Mouse (Mus musculus) heart, embryonic 13.5 days (tissue): ENCODE results near the gene Ralgps1. TPM values are rescaled to one million over a fixed set of nuclear protein-coding genes. Genes with fewer than 3 reads are reported as not detected.

Source experiments
- ATAC-seq: fragments of 200-750 bp; cut with Nextera tagmentation; 2 replicates; pipeline ENCODE4 v1.8.0; 2017; ENCODE audit warnings: moderate TSS enrichment; ENCODE audit not compliant: insufficient number of reproducible peaks, low FRiP score, low TSS enrichment; ENCODE audit errors: extremely low read depth
- H3K27ac ChIP-seq: fragments of 300-500 bp; sonication (generic); replicated peaks from 2 replicates; pipeline ENCODE4 v1.5.1; 2015; ENCODE audit warnings: moderate library complexity, mild to moderate bottlenecking, inconsistent platforms
- H3K27me3 ChIP-seq: fragments of 300-500 bp; sonication (generic); replicated peaks from 2 replicates; pipeline ENCODE4 v1.6.1; 2015; ENCODE audit warnings: mild to moderate bottlenecking, inconsistent platforms
- H3K36me3 ChIP-seq: fragments of 300-500 bp; sonication (generic); 2 replicates; pipeline ENCODE4 v1.6.1; 2015; ENCODE audit warnings: mild to moderate bottlenecking, inconsistent platforms
- H3K4me1 ChIP-seq: fragments of 300-500 bp; sonication (generic); 2 replicates; pipeline ENCODE4 v1.6.1; 2015; ENCODE audit warnings: inconsistent platforms
- H3K4me2 ChIP-seq: fragments of 300-500 bp; sonication (generic); 2 replicates; pipeline ENCODE4 v1.6.1; 2015; ENCODE audit warnings: inconsistent platforms, mild to moderate bottlenecking, moderate library complexity
- H3K4me3 ChIP-seq: fragments of 300-500 bp; sonication (generic); 2 replicates; pipeline ENCODE4 v1.5.1; 2015; ENCODE audit warnings: moderate library complexity, mild to moderate bottlenecking, inconsistent platforms
- H3K9ac ChIP-seq: fragments of 300-500 bp; sonication (generic); 2 replicates; pipeline ENCODE4 v1.6.1; 2015; ENCODE audit warnings: inconsistent platforms, mild to moderate bottlenecking, moderate library complexity
- H3K9me3 ChIP-seq: fragments of 300-500 bp; sonication (generic); 2 replicates; pipeline ENCODE4 v1.6.1; 2016; ENCODE audit warnings: inconsistent platforms
- WGBS: fragments of 180-500 bp; shearing (Covaris S2); methylation state at CpG from one replicate; pipeline ENCODE4 v1.1.7; 2015; ENCODE audit warnings: mixed read lengths; 5-methylcytosine and 5-hydroxymethylcytosine counted together
- polyA plus RNA-seq: library from polyadenylated mRNA; unstranded; fragments of >200 nt; fragmentation: Nextera tagmentation; extraction: Ambion mirVana; gene quantifications from 2 replicates; pipeline ENCODE4 v1.2.1, GENCODE M21; 2015

Gene Ralgps1
- polyA plus RNA-seq, 1 experiment from 2014 or later = 3.7 TPM

DNA sequence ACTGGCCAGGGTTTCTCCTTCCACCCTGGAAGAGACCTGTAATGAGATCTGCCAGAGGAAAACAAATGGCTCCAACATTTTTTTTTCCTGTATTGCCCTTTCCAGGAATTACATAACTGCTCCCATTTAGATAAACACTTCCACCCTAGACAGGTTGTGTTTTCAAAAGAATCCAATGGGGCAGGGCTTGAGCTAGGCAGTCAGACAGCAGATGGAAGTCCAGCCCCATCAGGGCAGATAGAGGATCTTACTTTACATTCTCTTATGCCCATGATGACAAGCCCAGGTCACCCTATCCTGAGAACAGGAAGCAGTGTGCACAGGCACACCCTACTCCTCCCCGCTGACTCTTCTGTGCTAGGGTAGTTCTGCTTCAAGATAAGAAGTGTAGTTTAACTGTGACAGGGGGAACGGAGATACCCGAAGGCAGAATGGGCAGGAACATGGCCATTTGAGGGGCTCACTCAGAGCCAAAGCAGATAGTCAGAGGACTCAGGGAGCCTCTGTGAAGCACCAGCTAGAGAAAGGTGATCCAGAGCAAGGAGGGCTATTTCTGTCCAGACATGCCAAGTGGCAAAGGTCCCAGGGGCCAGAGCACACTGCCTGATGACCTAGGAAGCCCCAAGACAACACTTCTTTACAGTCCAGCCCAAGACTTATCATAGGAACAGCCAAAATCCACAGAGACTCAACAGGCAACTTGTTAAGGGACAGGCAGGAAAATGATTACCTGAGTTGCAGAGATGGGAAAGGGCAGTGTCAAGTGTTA lies 114.3 kb downstream of the Ralgps1 start:
- H3K27me3 ChIP-seq = no peaks in the 10 kb centered on the region
- ATAC-seq = no peak
- H3K36me3 ChIP-seq = no peaks in the 10 kb centered on the region
- no peak overlapping the region for H3K4me3 ChIP-seq
- WGBS = 23% methylated on average over 3 of the region's 3 CpGs
- H3K4me1 ChIP-seq = peaks cover 58% of the 10 kb centered on the region
- H3K9ac ChIP-seq = no peak overlapping the region
- no peak overlapping the region for H3K4me2 ChIP-seq
- H3K27ac ChIP-seq = peak overlapping the region; percentile 0; the same call in 1 of the 2 replicates
- no peaks in the 10 kb centered on the region for H3K9me3 ChIP-seq

DNA sequence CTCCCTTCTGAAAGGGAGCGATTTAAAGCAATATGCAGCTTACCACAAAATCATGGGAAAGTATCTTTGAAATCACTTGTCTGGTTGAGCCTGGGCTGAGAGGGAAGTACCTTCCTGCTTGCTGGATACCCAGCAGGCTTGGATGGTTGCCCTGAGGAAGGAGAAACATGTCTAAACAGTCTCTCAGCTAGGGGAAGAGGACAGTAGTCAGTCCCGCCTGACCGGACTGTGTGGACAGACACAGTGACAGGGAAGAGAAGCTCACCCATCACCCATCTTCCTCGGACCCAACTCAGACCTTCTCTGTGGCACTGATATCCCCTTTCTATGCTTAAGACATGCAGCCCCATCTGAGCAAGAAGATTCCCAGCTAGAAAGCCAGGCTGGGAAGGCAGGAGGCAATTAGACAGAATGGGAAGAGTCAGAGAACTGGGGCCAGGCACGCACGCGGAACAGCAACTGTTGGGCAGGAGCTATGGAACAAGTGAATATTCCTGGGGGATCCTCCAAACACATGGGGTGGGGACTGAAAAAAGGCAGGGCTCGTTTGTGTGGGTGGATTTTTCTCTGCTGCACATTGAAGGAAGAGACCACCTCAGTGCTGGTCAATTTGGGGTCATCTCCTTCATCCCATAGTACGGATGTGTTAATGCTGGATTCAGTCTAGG lies 116.8 kb downstream of the Ralgps1 start:
- Histone ChIP-seq H3K27me3 (no peaks in the 10 kb centered on the region), H3K9me3 (no peaks in the 10 kb centered on the region), H3K36me3 (no peaks in the 10 kb centered on the region), H3K4me3 (no peak overlapping the region), H3K27ac (peak overlapping the region; percentile 91), H3K4me1 (peaks cover 75% of the 10 kb centered on the region), H3K4me2 (peak overlapping the region; percentile 46; the same call in 1 of the 2 replicates), H3K9ac (peak overlapping the region; percentile 59)
- ATAC-seq = no peak
- WGBS = 72% methylated on average over 9 of the region's 9 CpGs

DNA sequence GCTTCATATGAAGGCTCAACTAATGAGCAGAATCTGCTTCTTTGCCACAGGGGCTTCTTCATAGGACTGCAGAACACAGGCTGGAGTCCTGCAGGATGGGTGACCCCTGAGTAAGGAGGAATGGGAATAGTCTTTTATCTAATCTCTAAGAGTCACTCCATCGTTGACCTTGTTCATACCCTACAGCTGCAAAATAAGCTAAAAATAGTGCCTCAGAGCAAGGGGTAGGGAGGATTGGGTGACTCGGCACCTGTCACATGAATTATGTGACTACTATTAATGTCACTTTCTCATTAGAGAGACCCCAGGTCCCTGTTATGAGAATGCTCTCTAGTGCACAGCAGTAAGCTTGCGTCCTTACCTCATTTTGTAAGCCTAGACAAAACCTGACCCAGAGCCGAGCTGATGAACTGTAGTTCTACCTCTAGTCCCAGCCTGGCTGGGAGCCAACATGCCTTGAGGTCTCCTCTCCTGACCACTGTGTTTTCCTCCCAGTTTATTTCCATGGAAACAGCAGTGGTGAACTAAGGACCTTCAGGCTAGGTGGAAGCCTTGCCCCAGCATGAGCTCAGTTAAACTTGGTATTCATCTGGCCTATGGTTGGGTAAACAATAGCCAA lies 117.6 kb downstream of the Ralgps1 start:
- H3K9ac ChIP-seq = peak overlapping the region; percentile 64
- ATAC-seq = 0 out of 2 replicates have a peak, but pooled peaks have one; percentile 2
- no peaks in the 10 kb centered on the region for H3K36me3 ChIP-seq
- H3K27ac ChIP-seq = peak overlapping the region; percentile 91
- H3K27me3 ChIP-seq = no peaks in the 10 kb centered on the region
- H3K9me3 ChIP-seq = no peaks in the 10 kb centered on the region
- H3K4me1 ChIP-seq = peaks cover 81% of the 10 kb centered on the region
- WGBS = 13% methylated on average over 4 of the region's 4 CpGs
- H3K4me3 ChIP-seq = no peak overlapping the region
- peak overlapping the region; percentile 46 for H3K4me2 ChIP-seq

DNA sequence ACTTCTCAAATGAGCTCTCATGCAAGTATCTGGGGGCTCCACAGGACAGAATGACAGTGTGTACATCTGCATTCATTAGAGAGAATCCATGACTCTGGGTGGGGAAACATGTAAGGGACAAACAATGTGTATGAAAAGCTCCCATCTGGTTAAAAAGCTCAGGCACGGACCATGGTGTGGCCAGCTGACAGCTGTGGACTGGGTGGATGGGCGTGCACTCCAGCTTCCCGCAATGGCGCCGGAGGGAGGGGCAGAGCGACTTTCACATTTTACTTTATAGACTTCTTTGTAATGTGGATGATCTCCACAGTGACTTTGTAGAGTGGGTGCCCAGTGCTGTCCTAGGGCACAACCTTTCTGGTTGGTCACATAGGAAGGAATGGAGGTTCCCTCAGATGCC lies 118.5 kb downstream of the Ralgps1 start:
- Histone ChIP-seq H3K4me3 (no peak overlapping the region), H3K4me1 (peaks cover 81% of the 10 kb centered on the region), H3K4me2 (no peak overlapping the region), H3K9ac (no peak overlapping the region), H3K9me3 (no peaks in the 10 kb centered on the region), H3K27ac (peak overlapping the region; percentile 91), H3K36me3 (peaks cover 1% of the 10 kb centered on the region; the same call in 1 of the 2 replicates), H3K27me3 (no peaks in the 10 kb centered on the region)
- ATAC-seq = no peak
- WGBS = 84% methylated on average over 6 of the region's 6 CpGs

DNA sequence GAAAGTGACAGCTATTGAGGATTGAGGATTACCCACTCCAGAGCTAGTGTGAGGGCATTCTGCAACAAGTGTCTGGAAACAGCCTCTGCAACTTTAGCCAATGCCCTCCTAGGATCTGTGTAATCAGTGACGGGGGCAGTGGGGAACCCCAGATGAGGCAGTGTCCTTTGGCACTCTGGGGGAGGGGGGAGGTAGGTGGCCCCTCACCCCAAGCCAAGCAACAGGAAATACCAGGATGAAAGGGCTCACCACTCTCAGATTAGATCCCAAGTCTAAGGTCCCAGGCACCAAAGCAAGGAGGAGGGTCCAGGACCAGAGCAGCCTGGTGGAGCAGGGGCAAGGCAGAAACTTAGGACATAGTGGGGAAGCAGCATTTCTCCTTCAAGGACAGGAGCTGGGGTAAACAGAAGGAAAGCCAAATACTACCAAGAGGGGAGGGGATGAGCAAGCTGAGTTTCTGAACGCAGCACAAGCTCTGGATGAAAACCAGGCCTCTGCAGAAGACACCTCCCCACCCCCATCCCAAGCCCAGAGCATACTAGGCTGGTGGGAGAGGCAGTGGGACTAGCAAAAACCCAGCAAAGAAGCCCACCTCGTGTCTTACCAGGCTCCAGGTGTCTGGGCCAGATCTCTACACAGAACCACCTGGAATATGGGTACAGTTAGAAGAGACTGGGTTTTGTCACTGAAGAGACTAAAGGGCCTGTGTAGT lies 121.2 kb downstream of the Ralgps1 start:
- Histone ChIP-seq H3K9me3 (no peaks in the 10 kb centered on the region), H3K4me2 (no peak overlapping the region), H3K36me3 (peaks cover 20% of the 10 kb centered on the region), H3K4me3 (no peak overlapping the region), H3K4me1 (peaks cover 70% of the 10 kb centered on the region), H3K9ac (peak overlapping the region; percentile 66), H3K27me3 (no peaks in the 10 kb centered on the region), H3K27ac (peak overlapping the region; percentile 91)
- WGBS = 25% methylated on average over 3 of the region's 3 CpGs
- no peak for ATAC-seq

DNA sequence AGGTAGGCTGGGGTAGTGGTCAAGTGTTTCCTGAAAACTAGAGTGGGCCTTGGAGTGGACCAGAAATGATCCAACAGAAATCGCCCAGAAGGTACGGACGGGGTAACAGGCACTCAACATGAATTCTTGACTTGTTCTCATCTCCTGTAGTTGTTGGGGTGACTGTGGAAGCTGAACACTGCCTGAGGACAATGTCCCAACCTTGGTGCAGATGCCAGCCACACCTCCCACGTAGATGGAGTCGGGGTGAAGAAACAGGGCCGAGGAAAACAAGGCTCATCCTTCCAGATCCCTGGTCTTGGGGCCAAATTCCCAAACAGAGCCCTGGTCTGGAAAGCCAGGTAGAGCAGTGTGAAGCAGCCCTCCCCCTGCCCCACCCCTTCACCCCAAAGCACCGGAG lies 122.7 kb downstream of the Ralgps1 start:
- no peak overlapping the region for H3K9ac ChIP-seq
- no peaks in the 10 kb centered on the region for H3K9me3 ChIP-seq
- H3K4me1 ChIP-seq = peaks cover 68% of the 10 kb centered on the region
- H3K27ac ChIP-seq = peak overlapping the region; percentile 91; the same call in 1 of the 2 replicates
- no peak overlapping the region for H3K4me3 ChIP-seq
- peaks cover 29% of the 10 kb centered on the region for H3K36me3 ChIP-seq
- no peak for ATAC-seq
- H3K27me3 ChIP-seq = no peaks in the 10 kb centered on the region
- H3K4me2 ChIP-seq = no peak overlapping the region
- 84% methylated on average over 7 of the region's 7 CpGs for WGBS

DNA sequence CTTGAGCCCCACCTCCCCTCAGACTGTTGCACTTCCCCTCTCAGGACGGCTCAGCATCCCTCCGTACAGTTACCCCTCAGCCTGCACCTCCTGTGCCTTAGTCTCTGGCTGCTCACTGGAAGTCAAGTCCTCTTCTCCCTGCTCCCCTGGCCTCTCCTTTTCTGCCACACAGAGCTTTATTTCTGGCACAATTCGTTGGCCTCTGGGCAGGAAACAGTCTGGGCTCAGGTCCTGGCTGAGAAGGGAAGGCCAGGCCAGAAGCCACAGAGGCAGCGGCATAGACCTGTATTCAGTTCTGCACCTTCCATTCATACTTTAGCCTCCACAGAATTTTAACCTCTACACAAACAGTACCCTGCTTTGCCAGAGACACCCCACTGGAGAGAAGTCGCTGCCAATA lies 124.4 kb downstream of the Ralgps1 start:
- H3K27ac ChIP-seq = no peak overlapping the region
- no peak overlapping the region for H3K4me2 ChIP-seq
- H3K9me3 ChIP-seq = no peaks in the 10 kb centered on the region
- ATAC-seq = no peak
- peaks cover 47% of the 10 kb centered on the region for H3K36me3 ChIP-seq
- no peaks in the 10 kb centered on the region for H3K27me3 ChIP-seq
- no peak overlapping the region for H3K4me3 ChIP-seq
- peaks cover 57% of the 10 kb centered on the region for H3K4me1 ChIP-seq
- H3K9ac ChIP-seq = 0 out of 2 replicates have a peak overlapping the region, but pooled peaks have one; percentile 44
- WGBS = 68% methylated on average over 5 of the region's 5 CpGs

GRCm38 (mm10) chr2:33245350-33245749 lies 125.9 kb downstream of the Ralgps1 start:
- no peaks in the 10 kb centered on the region for H3K27me3 ChIP-seq
- no peak overlapping the region for H3K9ac ChIP-seq
- peaks cover 42% of the 10 kb centered on the region for H3K4me1 ChIP-seq
- H3K4me2 ChIP-seq = no peak overlapping the region
- ATAC-seq = no peak; the same call in 1 of the 2 replicates
- peak overlapping the region; percentile 37 for H3K27ac ChIP-seq
- H3K36me3 ChIP-seq = peaks cover 57% of the 10 kb centered on the region
- H3K4me3 ChIP-seq = no peak overlapping the region
- no peaks in the 10 kb centered on the region for H3K9me3 ChIP-seq

GRCm38 (mm10) chr2:33244880-33245279 lies 126.4 kb downstream of the Ralgps1 start:
- Histone ChIP-seq H3K4me1 (peaks cover 40% of the 10 kb centered on the region), H3K9ac (no peak overlapping the region; the same call in 1 of the 2 replicates), H3K4me2 (no peak overlapping the region), H3K27ac (peak overlapping the region; percentile 37), H3K27me3 (no peaks in the 10 kb centered on the region), H3K36me3 (peaks cover 57% of the 10 kb centered on the region), H3K9me3 (no peaks in the 10 kb centered on the region), H3K4me3 (no peak overlapping the region)
- 43% methylated on average over 6 of the region's 6 CpGs for WGBS
- ATAC-seq = no peak

GRCm38 (mm10) chr2:33237581-33237980 lies 133.7 kb downstream of the Ralgps1 start:
- Histone ChIP-seq H3K4me1 (peaks cover 51% of the 10 kb centered on the region), H3K4me3 (no peak overlapping the region), H3K27me3 (no peaks in the 10 kb centered on the region), H3K27ac (no peak overlapping the region), H3K36me3 (peaks cover 50% of the 10 kb centered on the region), H3K9ac (no peak overlapping the region), H3K4me2 (no peak overlapping the region), H3K9me3 (no peaks in the 10 kb centered on the region)
- ATAC-seq = no peak
- 86% methylated on average over 6 of the region's 6 CpGs for WGBS

GRCm38 (mm10) chr2:33234848-33235247 lies 136.4 kb downstream of the Ralgps1 start:
- 74% methylated on average over 4 of the region's 4 CpGs for WGBS

More at GRCm38 (mm10) chr2:33234848-33235247, 136.4 kb downstream of the Ralgps1 start:
- no peak overlapping the region for H3K4me3 ChIP-seq
- H3K27me3 ChIP-seq = no peaks in the 10 kb centered on the region
- no peak for ATAC-seq
- peak overlapping the region; percentile 33; the same call in 1 of the 2 replicates for H3K9ac ChIP-seq
- no peak overlapping the region; the same call in 1 of the 2 replicates for H3K27ac ChIP-seq
- H3K36me3 ChIP-seq = peaks cover 58% of the 10 kb centered on the region
- no peak overlapping the region for H3K4me2 ChIP-seq
- H3K4me1 ChIP-seq = peaks cover 67% of the 10 kb centered on the region
- no peaks in the 10 kb centered on the region for H3K9me3 ChIP-seq
